Mouse (Mus musculus) retina, embryonic 14.5 days (tissue): Measurements from ENCODE around the gene Lrrc4.

Experiments used
- DNase-seq: peaks from one replicate; pipeline ENCODE4 v3.0.0-alpha.2; 2015; ENCODE audit warnings: low spot score

Gene Lrrc4

GRCm38 (mm10) chr6:28854598-28854997 lies 23.1 kb upstream of the Lrrc4 start:
- no peak for DNase-seq

DNA sequence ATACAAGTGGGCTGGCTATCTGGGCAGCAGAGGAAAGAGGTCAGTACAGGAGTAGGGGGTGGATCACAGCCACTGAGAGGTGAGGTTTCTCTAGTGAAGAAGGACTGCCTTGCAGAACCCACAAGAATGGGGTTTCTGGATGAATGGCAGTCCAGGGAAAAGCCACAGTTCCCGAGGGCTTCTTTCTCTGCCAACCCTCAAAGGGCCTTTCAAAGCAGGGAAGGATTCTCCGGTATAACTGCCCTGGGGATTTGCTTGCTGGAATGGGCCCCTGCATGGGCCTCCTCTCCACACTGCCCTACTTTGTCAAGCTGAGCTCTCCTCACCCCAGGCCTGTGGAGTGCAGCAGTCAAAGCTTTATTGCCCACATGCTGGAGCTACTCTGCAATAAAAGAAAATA lies 22.1 kb upstream of the Lrrc4 start:
- DNase-seq = no peak

DNA sequence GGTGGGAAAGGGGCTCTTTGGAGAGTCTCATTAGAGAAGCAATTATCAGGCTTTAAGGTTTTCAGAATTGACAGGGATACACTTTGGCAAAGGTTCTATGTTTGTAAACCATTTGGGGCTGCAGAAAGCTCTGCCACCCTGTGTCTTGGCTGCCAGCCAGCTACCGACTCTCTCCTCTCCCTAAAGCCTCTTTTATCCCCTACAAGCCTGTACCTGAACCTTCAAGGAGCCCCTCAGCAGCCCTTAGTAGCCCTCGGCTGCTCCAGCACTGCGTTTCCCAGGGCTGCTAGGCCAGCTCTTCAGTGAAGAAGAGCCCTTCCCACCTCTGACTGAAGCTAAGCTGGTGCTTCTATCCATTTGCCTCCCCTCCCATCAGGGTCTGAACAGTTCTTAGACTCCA lies 21.6 kb upstream of the Lrrc4 start:
- DNase-seq = no peak

DNA sequence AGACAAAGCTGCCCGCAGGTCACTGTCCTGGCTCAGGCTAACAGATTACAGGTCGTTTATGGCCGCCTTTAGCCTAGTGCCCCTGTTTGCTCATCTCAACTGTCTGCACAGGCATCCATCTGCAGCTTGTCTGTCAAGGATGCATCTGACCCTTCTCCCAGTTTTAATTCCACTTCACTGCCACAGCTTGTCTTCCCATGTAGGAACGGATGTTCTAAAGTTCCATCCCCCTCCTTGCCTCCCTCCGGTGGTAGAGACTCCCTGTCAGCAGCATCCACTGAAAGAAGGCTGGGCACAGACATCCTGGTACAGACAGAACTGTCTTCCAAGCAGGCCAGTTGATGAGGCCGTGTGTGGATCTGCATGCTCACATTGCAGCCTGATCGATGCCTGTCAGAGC lies 20.8 kb upstream of the Lrrc4 start:
- DNase-seq = no peak

DNA sequence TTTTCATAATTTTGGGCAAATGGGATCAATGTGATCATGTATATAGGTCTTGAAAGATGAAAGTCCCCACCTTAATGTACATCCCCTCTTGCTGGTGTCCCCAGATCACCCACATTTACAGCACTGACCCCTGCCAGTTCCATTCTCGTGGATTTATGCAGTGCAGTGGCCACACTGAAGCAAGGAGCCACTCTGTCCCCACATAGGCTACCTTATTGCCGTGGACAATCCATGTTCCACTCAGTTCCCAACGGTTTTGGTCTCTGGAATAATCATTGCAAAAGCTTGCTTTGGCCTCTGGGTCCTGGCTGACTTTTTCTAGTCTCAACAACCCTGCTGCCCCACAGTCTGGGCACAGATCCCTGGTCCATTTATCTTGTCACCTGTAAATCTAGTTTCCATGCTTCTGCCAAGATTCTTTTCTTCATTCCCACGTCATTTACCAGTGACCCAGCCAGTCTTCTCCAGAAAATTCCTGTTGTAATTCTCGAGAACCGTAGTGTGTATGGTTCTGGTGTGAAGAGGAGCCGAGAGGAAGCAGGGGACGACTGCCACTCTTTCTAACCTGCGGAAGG lies 18.9 kb upstream of the Lrrc4 start:
- no peak for DNase-seq

- no peak for DNase-seq
Measured at GRCm38 (mm10) chr6:28849317-28849716, 17.8 kb upstream of the Lrrc4 start.

DNA sequence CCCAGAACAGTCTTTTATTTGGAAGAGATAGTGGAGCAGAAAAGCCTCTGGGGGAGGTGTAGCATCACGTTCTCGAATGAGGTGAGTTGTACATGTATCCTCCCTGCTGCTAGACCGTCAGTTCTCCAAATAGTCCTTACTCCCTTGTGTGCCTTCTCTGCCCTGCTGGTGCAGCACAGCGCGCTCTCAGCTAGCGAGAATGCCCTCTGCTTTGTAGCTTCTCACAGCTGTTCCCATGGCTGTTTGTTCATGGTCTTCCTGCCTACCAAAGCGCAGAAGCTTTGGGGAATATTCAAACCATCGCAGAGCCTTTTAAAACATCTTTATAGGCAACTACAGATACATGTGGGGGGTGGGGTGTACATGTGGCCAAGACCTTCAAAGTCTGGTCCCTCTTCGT lies 17.3 kb upstream of the Lrrc4 start:
- no peak for DNase-seq

GRCm38 (mm10) chr6:28848285-28848794 lies 16.8 kb upstream of the Lrrc4 start:
- no peak for DNase-seq

DNA sequence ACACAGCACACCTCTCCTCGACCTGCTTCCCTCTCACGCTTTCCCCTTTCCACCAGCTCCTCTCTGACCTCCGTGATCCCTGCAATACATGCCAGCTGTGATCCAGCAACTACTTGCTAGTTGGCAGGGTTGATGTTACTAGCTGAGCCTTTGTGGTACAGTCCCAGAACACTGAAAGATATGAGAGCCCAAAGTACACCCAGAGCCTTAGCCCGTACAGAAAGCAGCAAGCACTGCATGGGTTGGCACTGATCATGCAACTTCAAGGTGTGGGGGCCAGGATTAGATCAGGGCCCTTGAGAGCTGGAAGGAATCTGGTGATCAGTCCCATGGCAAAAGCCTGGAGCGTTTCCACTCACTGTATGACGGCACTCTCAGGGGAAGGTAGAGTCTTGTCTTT lies 16.1 kb upstream of the Lrrc4 start:
- no peak for DNase-seq

- no peak for DNase-seq
Measured at GRCm38 (mm10) chr6:28845610-28846009, 14.1 kb upstream of the Lrrc4 start.

DNA sequence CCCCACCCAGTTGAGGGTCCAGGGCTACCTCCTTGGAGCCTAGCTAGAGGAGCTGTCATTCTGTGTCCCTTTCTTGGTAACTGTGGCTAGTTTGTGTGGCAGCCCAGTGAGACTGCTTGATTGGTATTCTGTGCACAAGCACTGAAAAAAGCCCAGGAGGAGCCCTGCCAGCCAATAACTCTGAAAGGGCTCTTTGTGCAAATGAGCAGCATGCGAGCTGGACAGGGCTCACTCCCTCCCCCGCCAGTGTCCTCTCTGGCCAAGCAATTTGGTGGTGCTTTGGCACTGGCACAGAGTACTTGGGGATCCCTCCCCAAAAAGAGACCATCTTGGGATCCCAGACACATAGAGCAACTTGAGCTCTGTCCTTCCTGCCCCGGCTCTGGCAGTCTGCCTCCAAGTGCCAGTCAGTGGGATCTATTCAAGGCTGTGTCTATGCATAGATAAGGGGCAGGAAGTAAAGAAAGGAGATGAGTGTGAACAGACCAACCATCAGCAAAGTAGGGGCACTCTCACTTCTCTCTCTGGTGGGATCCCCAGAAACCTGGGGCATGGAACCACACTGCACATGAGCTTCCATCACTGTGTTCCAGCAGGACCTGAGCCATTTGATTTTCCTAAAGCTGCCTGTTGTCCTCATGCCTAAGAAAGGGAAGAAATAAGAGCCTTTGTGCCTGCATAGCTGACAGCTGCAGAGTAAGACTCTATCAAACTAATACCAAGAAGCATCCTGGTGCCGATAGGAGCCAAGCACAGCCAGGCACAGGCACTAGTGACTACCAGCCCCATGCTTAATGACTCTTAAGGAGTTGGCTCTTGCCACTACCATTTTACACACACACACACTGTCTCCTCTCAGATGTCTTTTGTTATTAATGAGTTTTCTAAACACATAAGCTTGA lies 11.1 kb upstream of the Lrrc4 start:
- DNase-seq = no peak

- no peak for DNase-seq
Measured at GRCm38 (mm10) chr6:28841569-28841968, 10.0 kb upstream of the Lrrc4 start.

DNA sequence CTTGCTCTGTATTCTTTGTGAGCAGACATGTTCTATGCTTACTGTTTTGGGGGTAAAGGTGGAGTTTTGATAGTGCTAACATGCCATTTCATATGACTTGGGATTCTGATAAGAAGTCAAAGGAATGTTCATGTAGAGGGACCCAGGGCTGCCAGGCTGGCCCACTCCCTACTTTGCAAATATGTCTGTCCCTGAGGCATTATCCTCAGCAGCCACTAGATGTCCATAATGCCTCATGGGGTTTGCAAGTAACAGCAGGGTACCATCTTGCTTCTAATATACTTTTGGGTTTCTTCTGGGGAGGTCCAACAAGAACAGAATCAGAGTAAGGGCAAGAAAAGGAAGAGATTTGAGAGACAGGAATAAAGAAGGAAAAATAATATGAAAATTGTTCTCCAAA lies 5.1 kb upstream of the Lrrc4 start:
- DNase-seq = peak; percentile 46

DNA sequence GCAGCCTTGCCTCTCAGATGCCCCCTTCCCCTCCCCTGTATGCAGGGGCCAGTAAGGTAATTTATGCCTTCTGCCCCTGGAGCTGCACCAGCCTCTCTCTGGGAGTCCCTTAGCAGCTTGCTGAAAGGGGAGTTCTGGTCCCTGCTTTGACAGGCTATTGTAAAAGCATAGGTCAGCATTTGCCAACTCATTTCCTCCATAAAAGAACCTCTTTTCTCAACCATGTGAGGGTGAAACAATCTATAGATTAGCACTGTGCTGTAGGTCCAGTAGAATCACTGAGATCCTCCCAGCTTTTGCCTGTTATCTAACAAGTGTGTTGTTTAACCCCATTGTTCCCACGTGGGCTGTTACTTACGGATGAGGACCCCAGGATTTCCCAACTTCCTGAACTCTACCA lies 2.5 kb upstream of the Lrrc4 start:
- peak; percentile 26 for DNase-seq

GRCm38 (mm10) chr6:28833380-28833822 lies 1.9 kb upstream of the Lrrc4 start:
- peak; percentile 56 for DNase-seq

- DNase-seq = peak; percentile 60
Measured at GRCm38 (mm10) chr6:28832751-28833291, 1.3 kb upstream of the Lrrc4 start.

GRCm38 (mm10) chr6:28831854-28832750 lies 555 bp upstream of the Lrrc4 start:
- DNase-seq = peak; percentile 62

- no peak for DNase-seq
Measured at GRCm38 (mm10) chr6:28830306-28830705, 1.2 kb downstream of the Lrrc4 start.

GRCm38 (mm10) chr6:28828593-28828992 lies 3.0 kb downstream of the Lrrc4 start:
- no peak for DNase-seq

DNA sequence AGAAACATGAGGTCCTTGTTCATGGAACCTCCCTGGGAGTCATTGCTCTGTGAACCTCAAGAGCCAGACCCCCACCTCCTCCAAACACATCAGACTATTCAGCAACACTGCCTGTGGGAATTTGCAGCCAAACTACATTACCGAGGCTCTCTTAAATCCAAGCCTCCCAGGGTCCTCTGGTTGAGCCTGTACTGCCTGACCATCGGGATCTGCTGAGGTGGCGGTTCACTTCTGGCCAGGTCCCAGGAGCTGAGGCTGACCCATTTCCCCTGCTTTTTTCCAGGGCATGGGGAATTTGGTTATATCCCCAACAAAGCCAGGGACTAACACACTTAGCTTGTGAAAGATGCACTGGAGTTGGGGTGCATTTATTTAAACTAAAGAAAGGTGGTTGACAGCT lies 4.0 kb downstream of the Lrrc4 start:
- no peak for DNase-seq

DNA sequence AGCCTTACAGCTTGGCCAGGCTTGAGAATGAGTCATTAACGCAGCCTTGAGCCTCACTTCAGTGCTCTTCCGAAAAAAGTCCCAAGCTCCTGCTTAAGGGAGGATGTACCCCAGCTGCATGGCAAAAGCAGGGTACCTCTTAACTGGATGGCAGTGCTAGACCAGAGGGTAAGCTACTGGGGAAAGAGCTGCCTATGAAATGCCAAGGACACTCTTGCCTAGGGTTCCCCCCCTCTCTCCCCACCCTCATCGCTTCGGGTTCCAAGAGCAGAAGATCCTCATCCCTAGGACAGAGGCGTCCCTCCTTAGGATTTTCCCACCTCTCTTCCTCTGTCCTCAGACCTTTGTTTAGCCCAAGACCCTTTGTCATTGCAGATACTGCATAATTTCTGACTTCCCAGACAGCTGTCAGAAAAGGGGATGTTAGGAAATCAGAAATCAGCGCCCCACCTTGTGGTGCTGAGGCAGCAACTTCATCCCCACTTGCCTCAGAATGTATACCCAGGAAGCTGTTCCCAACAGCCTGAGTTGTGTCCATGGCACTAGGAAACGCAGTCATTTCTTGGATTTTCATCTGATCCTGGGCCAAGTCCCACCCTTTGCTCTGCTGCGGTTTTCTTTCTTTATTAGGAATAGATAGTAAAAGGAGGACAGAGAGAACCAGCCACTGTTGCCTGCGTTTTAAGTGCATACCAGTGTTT lies 4.7 kb downstream of the Lrrc4 start:
- DNase-seq = no peak
